Mouse (Mus musculus) common myeloid progenitor, adult 5-6 weeks (primary cell): Measurements from ENCODE around the gene Iqch. TPM values are rescaled to one million over a fixed set of nuclear protein-coding genes. Genes with fewer than 3 reads are reported as not detected.

ENCODE experiments used
- ATAC-seq: replicated peaks from 2 replicates; pipeline ENCODE4 v1.8.0; 2016; ENCODE audit warnings: low read depth, mild to moderate bottlenecking, moderate TSS enrichment, inconsistent platforms; ENCODE audit not compliant: poor library complexity, severe bottlenecking
- total RNA-seq: library from RNA; stranded (forward); fragments of 200-1000, 187-1606 nt; gene quantifications from 2 replicates; pipeline ENCODE4 v1.2.3, GENCODE M21; 2017

Gene Iqch
- total RNA-seq, 1 experiment from 2014 or later, result 0.09 TPM

DNA sequence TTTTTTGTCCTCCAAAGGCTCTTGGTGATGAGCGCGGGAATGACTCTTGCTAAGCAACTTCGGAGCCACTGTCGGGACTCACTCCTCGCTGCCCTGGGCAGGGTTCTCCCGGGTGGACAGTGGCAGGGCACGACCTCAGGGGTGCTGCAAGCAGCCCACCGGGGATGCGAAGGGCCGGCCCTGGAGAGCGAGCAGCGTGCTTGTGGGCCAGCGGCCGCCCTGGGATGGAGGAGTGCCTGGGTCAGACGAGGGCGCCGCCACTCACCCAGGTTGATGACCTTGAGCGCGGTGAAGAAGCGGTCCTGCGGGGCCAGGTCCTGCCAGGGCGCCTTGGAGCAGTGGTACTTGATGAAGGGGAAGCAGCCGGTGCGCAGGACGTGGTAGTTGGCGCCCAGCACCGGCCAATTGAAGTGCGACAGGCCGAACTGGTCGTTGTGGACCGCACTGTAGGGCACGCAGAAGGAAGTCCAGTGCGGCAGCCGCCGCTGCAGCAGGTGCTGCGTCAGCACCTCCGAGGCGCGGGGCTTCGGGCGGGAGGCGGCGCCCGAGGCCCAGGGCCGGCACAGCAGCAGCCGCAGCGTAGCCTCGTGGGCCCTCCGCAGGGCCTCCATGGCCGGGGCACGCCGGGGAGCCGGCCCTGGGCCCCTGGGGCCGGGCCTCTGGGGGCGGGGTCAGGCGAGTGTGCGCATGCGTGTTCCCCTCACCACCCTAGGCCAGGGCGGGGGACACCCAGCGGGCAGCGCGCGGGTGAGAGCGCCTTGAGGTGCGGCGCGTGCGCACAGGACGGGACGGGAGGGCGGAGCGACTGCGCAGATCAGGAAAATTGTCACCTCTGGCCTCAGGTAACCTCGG lies 203.5 kb downstream of the Iqch start, which contains the start of gene 2300009A05Rik:
TSS of gene 2300009A05Rik (minus strand) at position 636 of the 852 bp plus-strand sequence.
- peak; percentile 98 for ATAC-seq

GRCm38 (mm10) chr9:63395612-63396011 lies 206.7 kb downstream of the Iqch start:
- no peak for ATAC-seq

- no peak for ATAC-seq
Measured at GRCm38 (mm10) chr9:63391307-63391706, 211.0 kb downstream of the Iqch start.

DNA sequence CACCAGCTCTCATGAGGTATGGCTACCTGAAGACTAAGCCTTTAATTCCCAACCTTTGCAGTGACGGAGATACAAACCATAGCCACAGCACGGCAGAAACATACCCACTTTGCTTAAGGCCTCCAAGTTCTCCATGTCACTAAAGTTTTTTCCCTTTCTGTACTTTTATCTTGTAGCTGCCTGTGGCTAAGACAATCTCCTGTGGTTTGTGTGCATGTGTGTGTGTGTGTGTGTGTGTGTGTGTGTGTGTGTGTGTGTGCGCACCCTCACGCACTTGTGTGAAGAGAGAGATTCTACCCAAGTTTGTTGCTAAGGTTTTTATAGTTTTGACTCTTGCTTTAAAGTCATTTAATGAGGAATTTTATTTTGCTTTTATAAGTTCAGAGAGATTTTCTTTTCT lies 219.5 kb downstream of the Iqch start:
- ATAC-seq, result no peak

DNA sequence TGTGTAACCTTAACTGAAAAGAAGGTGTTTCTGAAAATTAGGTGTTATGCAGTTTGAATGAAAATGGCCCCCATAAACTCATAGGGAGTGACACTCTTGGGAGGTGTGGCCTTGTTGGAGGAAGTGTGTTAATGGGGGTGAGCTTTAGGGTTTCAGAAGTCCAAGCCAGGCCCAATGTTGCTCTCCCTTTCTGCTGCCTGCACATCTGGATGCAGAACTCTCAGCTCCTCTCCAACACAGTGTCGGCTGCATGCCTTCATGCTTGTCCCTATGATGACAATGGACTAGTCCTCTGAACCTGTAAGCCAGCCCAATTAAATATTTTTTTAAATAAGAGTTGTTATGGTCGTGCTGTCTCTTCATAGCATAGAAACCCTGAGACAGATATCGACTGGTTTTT lies 222.0 kb downstream of the Iqch start:
- no peak for ATAC-seq

DNA sequence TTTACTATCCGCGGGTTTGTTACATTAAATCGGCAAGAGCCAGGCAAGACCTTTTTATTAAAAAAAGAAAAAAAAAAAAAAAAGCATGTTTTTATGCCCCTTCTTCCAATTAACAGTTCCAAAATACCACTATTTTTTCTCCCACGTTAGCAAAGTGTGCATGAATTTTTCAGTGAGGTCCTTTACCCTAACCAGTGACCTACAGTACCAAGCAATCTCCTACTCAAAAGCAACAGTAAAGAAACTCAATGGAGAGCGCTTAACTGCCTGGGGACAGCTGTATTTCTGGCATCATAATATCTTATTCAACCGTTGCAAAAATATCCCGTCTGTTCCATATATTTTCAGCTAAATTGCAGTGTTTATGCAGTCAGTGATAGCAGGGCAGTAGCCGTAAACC lies 224.1 kb downstream of the Iqch start:
- no peak for ATAC-seq

DNA sequence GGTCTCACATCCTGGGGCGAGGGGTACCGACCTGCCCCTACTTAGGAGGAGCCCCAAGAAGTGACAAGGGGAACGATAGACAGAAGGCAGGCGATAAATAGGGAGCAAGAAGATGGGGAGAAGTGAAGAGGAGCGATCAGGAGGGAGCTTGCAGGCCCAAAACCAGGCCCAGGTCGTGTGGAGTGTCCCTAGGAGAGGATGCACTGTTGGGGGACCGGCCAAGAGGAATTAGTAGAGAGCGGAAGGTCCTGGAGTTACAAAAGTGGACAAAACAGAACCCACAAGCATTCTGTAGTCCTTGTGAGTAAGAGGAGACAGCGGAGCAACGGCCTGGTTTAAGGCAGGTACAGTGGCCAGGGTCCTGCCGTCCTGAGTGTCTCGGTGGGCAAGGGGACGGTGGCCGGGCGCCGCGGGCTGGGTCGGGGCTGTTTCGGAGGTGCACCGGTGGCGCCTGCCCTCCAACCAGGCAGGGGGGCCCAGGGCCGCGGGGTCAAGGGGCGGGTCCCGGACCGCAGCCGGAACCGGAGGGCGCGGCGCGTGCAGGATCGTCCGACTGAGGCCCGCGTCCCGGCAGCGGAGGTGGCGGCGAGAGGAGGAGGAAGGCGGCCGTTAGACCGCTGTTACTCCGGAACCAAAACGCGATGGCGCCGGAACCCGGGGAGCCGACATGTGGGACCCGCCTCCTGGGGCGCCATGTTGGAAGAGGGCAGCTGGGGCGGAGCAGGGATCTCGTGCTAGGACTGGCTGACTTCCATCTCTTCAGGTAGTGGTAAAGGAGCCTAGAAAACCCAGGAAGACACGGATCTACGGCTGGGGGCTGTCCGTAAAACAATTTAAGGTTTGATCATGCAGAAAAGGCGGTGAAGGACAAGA lies 224.8 kb downstream of the Iqch start, which contains the start of gene Map2k5:
TSS of gene Map2k5 (minus strand) at position 633 of the 873 bp plus-strand sequence.
- ATAC-seq, result peak; percentile 94

DNA sequence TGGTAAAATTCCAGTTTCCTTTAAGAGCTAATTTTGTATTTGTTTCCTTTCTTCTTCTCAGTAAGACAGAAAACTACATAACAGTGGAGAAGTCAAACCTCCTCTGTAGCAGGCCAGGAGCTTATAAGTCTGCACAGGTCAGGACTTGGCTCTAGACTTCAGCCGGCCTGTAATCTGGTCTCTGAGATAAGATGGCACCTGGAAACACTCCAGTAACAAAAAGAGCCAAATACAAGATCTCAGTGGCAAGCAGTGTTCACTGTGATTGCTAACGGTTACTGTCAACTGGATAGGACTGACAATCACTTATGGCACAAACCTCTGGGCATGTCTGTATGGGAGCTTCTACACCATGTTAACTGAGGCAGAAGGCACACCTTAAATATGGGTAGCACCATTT lies 229.0 kb downstream of the Iqch start:
- ATAC-seq, result no peak

DNA sequence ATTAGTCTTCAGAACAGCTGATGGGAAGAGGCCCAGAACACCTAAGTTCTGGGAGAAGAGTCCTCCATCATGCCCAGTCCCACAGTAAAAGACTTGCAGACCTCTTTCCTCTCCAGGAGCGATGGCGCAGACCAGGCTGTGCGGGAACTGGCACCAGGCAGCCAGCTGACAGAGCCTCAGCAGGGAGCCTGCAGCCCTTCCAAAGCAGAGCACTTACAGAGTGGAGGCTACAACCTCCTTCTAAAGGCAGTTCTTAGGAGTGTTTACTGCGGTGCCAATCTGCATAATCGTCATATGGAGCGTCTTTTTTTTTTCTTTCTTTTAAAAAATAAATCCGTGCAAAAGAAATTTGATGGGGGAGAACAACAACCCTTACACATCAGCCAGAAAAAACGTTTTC lies 229.8 kb downstream of the Iqch start:
- no peak for ATAC-seq

Other genes starting within 250 kb of the Iqch start
- gene Map2k5, start 224.6 kb downstream of the Iqch start, total RNA-seq, result 19.2 and 20.7 TPM in 2 replicates
- gene 2300009A05Rik, start 203.2 kb downstream of the Iqch start, total RNA-seq, result 3.8 and 9.1 TPM in 2 replicates
- gene Aagab, start 167 bp upstream of the Iqch start, total RNA-seq, result 30.7 and 44.4 TPM in 2 replicates
- 19.2 and 39.1 TPM in 2 replicates for gene Smad3, start 155.5 kb upstream of the Iqch start, total RNA-seq